Mouse (Mus musculus) liver, embryonic 16.5 days (tissue): ENCODE results near the gene Kcnb1. TPM values are rescaled to one million over a fixed set of nuclear protein-coding genes. Genes with fewer than 3 reads are reported as not detected.
"Not testable (repeated sequence)": the region's sequence is repeated elsewhere in the genome, so short reads cannot be mapped to it uniquely, and the experiment has no call there.

Experiments used
- ATAC-seq: fragments of 200-750 bp; cut with Nextera tagmentation; 2 replicates; pipeline ENCODE4 v1.8.0; 2017; ENCODE audit warnings: low read depth, mild to moderate bottlenecking, moderate number of reproducible peaks, moderate library complexity
- H3K27ac ChIP-seq: fragments of 300-500 bp; sonication (generic); 2 replicates; pipeline ENCODE4 v1.5.1; 2014; ENCODE audit warnings: mild to moderate bottlenecking, low read length
- H3K27me3 ChIP-seq: fragments of 300-500 bp; sonication (generic); 2 replicates; pipeline ENCODE4 v1.6.1; 2014; ENCODE audit warnings: low read depth, low read length, mixed read lengths; ENCODE audit not compliant: control insufficient read depth, insufficient read depth
- H3K36me3 ChIP-seq: fragments of 300-500 bp; sonication (generic); 2 replicates; pipeline ENCODE4 v1.6.1; 2014; ENCODE audit warnings: mild to moderate bottlenecking; ENCODE audit not compliant: control insufficient read depth, insufficient read depth
- H3K4me1 ChIP-seq: fragments of 300-500 bp; sonication (generic); 2 replicates; pipeline ENCODE4 v1.6.1; 2014; ENCODE audit warnings: low read depth, low read length, mixed read lengths; ENCODE audit not compliant: control insufficient read depth
- H3K4me2 ChIP-seq: fragments of 300-500 bp; sonication (generic); 2 replicates; pipeline ENCODE4 v1.6.1; 2014; ENCODE audit warnings: low read depth, low read length, mixed read lengths
- H3K4me3 ChIP-seq: fragments of 300-500 bp; sonication (generic); 2 replicates; pipeline ENCODE4 v1.5.1; 2014; ENCODE audit warnings: low read depth, mild to moderate bottlenecking, low read length
- H3K9ac ChIP-seq: fragments of 300-500 bp; sonication (generic); 2 replicates; pipeline ENCODE4 v1.6.1; 2014; ENCODE audit warnings: low read depth, low read length
- H3K9me3 ChIP-seq: fragments of 300-500 bp; sonication (generic); replicated peaks from 2 replicates; pipeline ENCODE4 v1.6.1; 2016; ENCODE audit warnings: low read length; ENCODE audit not compliant: control insufficient read depth
- WGBS: fragments of 180-500 bp; shearing (Covaris S2); extraction: QIAGEN DNeasy Blood & Tissue Kit; methylation state at CpG from one replicate; pipeline ENCODE4 v1.1.7; 2014; ENCODE audit not compliant: insufficient replicate concordance; 5-methylcytosine and 5-hydroxymethylcytosine counted together
- polyA plus RNA-seq: library from polyadenylated mRNA; unstranded; fragments of >200 nt; fragmentation: Nextera tagmentation; extraction: Ambion mirVana; gene quantifications from 2 replicates; pipeline ENCODE4 v1.2.1, GENCODE M21; 2015

Gene Kcnb1
- polyA plus RNA-seq, 1 experiment from 2014 or later: 0.14 TPM

DNA sequence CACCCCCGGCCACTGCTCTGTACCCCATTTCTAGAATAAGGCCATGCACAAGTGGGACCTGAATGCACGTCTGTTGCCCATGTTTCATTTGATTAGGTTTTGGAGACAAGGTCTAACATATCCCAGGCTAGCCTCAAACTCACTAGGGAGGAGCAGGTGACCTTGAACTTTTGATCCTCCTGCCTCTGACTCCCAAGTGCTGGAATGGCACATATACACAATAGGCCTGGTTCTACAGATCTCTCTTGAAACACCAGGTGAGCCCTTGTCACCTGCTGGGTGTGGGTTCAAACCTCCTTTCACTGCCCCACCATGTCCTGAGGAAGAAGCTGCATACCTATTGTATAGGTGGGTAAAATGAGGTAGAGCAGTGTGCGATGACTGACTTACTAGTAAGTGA lies 22.1 kb upstream of the Kcnb1 start:
- H3K27me3 ChIP-seq: no peaks in the 10 kb centered on the region
- no peak for ATAC-seq
- H3K36me3 ChIP-seq: no peaks in the 10 kb centered on the region
- H3K4me2 ChIP-seq: no peak overlapping the region
- H3K4me3 ChIP-seq: no peak overlapping the region
- no peaks in the 10 kb centered on the region for H3K9me3 ChIP-seq
- no peak overlapping the region for H3K27ac ChIP-seq
- H3K9ac ChIP-seq: no peak overlapping the region
- H3K4me1 ChIP-seq: no peaks in the 10 kb centered on the region
- 57% methylated on average over 3 of the region's 3 CpGs for WGBS

DNA sequence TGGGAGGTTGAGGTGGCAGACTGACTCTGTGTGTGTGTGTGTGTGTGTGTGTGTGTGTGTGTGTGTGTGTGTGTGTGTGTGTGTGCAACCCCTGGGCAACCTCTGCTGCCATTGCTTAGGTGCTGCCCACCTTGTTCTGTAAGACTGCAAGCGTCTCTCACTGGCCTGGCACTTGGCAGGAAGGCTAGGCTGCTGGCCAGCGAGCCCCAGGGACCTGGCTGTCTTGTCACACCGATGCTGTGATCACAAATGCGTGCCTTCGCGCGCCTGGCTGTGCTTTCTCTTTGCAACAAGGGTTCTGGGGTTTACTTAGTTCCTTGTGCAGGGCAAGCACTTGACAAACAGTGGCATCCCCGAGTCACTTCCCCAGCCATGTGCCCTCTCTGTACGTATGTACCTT lies 19.9 kb upstream of the Kcnb1 start:
- H3K4me1 ChIP-seq: no peaks in the 10 kb centered on the region
- 55% methylated on average over 9 of the region's 9 CpGs for WGBS
- no peak overlapping the region for H3K4me3 ChIP-seq
- H3K9ac ChIP-seq: no peak overlapping the region
- no peak overlapping the region for H3K27ac ChIP-seq
- H3K9me3 ChIP-seq: no peaks in the 10 kb centered on the region
- H3K36me3 ChIP-seq: no peaks in the 10 kb centered on the region
- ATAC-seq: no peak
- no peak overlapping the region for H3K4me2 ChIP-seq
- no peaks in the 10 kb centered on the region for H3K27me3 ChIP-seq

DNA sequence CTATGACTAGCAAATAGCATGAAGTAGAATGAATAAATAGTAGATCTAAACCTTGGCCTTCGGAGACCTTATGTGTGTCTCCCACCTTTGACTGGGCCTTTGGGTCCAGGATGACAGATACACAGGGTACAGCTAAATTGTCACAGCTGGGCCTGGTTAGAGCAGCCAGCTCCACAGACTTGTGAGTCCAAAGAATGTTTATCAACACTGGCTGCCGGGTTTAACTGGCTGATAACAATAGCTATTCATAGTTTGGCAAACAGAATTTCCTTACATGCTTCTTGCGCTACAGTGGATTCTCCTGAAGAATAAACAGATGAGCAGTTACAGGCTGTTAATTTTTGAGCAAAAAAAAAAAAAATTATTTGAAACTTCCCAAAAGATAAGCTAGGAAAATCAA lies 19.0 kb upstream of the Kcnb1 start:
- Histone ChIP-seq H3K27me3 (no peaks in the 10 kb centered on the region), H3K4me1 (no peaks in the 10 kb centered on the region), H3K4me2 (no peak overlapping the region), H3K9ac (no peak overlapping the region), H3K27ac (no peak overlapping the region), H3K4me3 (no peak overlapping the region), H3K9me3 (no peaks in the 10 kb centered on the region), H3K36me3 (no peaks in the 10 kb centered on the region)
- 56% methylated on average over 3 of the region's 3 CpGs for WGBS
- no peak for ATAC-seq

DNA sequence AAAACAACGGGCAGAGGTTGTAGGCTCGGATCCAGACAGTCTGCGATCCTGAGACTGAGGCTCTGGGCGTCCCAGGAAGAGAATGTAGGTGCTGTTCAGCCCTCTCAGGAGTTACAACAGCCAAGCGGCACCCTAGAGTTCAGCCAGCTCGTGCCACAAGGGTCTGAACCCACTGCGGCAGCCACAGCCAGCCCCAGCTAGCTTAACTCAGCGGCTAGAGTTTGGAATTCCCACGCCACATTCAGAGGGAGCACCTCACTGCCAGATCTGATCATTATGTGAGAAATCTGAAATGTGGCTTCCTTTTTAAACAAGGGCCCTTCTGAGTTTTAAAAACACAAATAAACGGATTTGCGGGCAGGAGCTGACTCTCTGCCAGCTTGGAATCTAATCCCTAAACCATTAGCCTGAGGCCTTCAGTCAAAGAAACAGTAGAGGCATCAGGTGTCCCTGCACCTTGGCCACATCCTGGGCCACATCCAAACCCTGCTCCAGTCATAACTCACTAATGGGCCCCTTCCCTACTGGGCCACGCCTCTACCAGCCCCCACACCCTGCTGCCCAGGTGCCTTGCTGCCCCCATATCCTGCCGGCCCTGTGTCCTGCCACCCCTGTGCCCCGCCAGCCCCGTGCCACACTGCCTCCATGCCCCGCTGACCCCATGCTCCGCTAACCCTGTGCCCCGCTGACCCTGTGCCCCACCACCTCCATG lies 16.1 kb upstream of the Kcnb1 start:
- Histone ChIP-seq H3K9me3 (no peaks in the 10 kb centered on the region), H3K4me1 (no peaks in the 10 kb centered on the region), H3K27me3 (no peaks in the 10 kb centered on the region), H3K4me3 (no peak overlapping the region), H3K9ac (no peak overlapping the region), H3K36me3 (no peaks in the 10 kb centered on the region), H3K4me2 (no peak overlapping the region), H3K27ac (no peak overlapping the region)
- WGBS: 73% methylated on average over 18 of the region's 18 CpGs
- no peak for ATAC-seq

DNA sequence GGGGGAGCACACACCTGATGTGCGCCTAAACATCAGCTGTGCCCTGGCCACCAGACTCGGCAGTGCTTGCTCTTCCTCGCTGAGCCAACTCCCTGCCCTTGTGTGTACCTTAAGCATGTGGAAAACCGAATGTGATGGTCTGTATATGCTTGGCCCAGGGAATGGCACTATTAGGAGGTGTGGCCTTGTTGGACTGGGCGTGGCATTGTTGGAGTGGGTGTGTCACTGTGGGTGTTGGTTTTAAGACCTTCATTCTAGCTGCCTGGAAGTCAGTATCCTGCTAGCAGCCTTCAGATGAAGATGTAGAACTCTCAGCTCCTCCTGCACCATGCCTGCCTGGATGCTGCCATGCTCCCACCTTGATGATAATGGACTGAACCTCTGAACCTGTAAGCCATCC lies 14.7 kb upstream of the Kcnb1 start:
- not testable (repeated sequence) for H3K27ac ChIP-seq, H3K36me3 ChIP-seq, H3K27me3 ChIP-seq, H3K4me3 ChIP-seq, ATAC-seq, H3K4me1 ChIP-seq, H3K9me3 ChIP-seq, H3K4me2 ChIP-seq, H3K9ac ChIP-seq
- WGBS: 59% methylated on average over 5 of the region's 5 CpGs

DNA sequence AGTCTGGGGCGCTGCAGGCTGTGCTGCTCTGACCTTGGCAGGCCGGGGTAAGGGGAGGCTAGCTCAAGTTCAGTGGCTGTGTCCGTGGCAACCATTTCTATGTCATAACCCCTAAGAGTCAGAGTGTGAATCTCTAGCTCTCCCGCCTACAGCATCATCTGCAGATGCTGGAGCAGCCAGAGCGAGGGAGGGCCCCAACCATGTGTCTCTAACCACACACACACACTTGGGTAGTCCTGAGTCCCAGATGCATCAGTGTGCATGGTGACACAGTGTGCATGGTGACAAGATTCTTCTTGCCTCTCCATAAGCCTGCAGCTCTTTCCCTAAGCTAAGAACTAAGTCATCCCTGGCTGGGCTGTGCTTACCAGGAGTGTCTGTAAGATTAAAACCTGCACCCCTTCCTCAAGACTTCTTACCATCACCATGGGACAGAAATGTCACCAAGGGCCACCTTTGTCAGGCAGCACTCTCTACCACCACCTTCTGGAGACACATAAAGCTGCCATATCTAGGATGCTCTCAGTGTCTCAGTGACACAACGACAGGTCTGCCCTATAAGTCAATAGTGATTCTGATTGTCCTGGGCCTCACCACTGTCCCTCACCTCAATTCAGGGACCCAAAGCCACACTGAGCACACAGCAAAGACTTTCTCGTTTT lies 13.7 kb upstream of the Kcnb1 start:
- H3K9ac ChIP-seq: no peak overlapping the region
- H3K36me3 ChIP-seq: no peaks in the 10 kb centered on the region
- no peak overlapping the region for H3K4me2 ChIP-seq
- no peaks in the 10 kb centered on the region for H3K4me1 ChIP-seq
- no peaks in the 10 kb centered on the region for H3K9me3 ChIP-seq
- no peak overlapping the region for H3K27ac ChIP-seq
- H3K27me3 ChIP-seq: no peaks in the 10 kb centered on the region
- H3K4me3 ChIP-seq: no peak overlapping the region
- no peak for ATAC-seq
- 50% methylated on average over 7 of the region's 7 CpGs for WGBS

DNA sequence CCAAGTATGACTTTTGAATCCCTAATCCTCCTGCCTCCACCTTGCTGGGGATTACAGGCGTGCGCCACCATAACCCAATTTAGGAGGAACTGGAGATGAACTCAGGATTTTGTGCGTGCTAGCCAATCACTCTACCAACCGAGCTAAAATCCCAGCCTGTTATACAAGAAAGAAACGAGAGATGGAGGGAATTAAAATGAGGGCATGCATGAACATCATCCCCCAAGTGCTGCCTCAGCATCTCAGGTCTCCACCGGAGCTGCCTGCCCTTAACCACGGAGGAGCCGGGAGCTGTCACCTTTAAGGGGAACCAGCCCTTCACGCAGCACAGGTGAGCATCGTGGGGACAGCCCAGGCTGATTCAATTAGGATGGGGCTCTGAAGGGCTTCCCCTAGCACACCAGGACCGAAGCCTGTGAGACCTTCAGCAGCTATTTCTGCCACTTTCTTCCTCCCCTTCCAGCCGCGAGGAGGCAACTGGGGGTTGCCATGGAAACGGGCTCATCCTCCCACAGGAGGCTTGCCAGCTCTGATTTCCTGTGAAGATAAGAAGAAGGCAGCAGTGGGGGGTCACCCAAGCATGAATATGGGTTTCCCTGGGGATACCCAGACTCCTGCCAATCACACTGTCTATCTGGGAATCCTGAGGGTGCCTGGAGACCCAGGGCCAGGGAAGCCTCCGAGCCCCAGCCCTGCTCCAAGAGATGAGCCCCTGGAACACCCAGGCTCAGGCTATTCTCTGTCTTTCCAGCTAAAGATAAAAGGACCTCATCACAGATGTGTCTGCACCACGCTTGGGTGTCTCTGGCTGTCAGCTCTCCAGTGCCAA lies 11.7 kb upstream of the Kcnb1 start:
- H3K4me1 ChIP-seq: no peaks in the 10 kb centered on the region
- no peak overlapping the region for H3K9ac ChIP-seq
- no peak for ATAC-seq
- no peak overlapping the region for H3K27ac ChIP-seq
- no peaks in the 10 kb centered on the region for H3K9me3 ChIP-seq
- H3K36me3 ChIP-seq: no peaks in the 10 kb centered on the region
- H3K27me3 ChIP-seq: no peaks in the 10 kb centered on the region
- no peak overlapping the region for H3K4me2 ChIP-seq
- no peak overlapping the region for H3K4me3 ChIP-seq
- 38% methylated on average over 16 of the region's 16 CpGs for WGBS

DNA sequence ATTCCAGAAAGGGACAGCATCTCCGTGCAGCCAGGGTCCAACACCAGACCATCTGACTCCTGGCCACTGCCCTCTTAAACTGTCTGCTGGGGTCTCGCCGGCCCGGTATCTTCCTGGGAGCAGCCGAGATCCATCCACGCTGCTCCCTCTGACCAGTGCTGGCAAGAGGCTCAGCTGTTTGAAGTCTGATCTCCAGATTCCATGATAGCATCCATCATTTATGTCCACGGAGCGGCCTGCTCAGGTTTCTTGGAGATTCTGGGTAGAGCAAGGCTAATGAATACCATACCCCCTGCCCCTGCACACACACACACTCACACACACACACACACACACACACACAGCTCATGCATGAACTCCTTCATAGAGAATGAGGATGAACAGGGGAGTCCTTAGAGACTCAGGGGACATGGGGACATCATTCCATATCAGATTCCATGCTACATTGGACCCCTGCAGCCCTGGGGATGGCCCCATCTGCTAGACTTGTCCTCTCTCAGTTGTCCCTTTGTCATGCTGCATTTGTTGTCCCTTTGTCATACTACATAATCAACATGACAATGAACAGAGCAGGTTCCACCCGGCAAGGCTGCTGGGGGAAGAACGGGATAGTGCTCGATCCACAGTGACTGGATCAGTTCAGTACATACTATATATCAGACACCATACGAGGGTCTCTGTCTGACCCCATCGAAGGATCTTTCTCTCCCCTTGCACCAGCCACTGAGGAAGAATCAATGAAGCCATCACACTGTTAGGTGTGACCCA lies 8.9 kb upstream of the Kcnb1 start:
- Histone ChIP-seq H3K4me3 (no peak overlapping the region), H3K27me3 (no peaks in the 10 kb centered on the region), H3K27ac (no peak overlapping the region), H3K4me2 (no peak overlapping the region), H3K36me3 (no peaks in the 10 kb centered on the region), H3K9me3 (no peaks in the 10 kb centered on the region), H3K4me1 (no peaks in the 10 kb centered on the region), H3K9ac (no peak overlapping the region)
- WGBS: 62% methylated on average over 13 of the region's 13 CpGs
- no peak for ATAC-seq
